Mouse (Mus musculus) hindbrain, embryonic 14.5 days (tissue): Measurements from ENCODE around the gene Kctd21. TPM values are rescaled to one million over a fixed set of nuclear protein-coding genes. Genes with fewer than 3 reads are reported as not detected.

ENCODE experiments used
- ATAC-seq: fragments of 200-750 bp; cut with Nextera tagmentation; 2 replicates; pipeline ENCODE4 v1.8.0; 2017; ENCODE audit warnings: moderate number of reproducible peaks, mild to moderate bottlenecking, moderate TSS enrichment, moderate library complexity; ENCODE audit not compliant: low FRiP score
- DNase-seq: peaks from one replicate; pipeline ENCODE4 v3.0.0-alpha.2; 2015; ENCODE audit warnings: low spot score
- H3K27ac ChIP-seq: fragments of 300-500 bp; sonication (generic); 2 replicates; pipeline ENCODE4 v1.5.1; 2014; ENCODE audit warnings: mild to moderate bottlenecking, moderate library complexity
- H3K27me3 ChIP-seq: fragments of 300-500 bp; sonication (generic); 2 replicates; pipeline ENCODE4 v1.6.1; 2014; ENCODE audit warnings: mild to moderate bottlenecking, low read length, mixed read lengths; ENCODE audit not compliant: control insufficient read depth, insufficient read depth
- H3K36me3 ChIP-seq: fragments of 300-500 bp; sonication (generic); replicated peaks from 2 replicates; pipeline ENCODE4 v1.6.1; 2014; ENCODE audit not compliant: control insufficient read depth, insufficient read depth
- H3K4me1 ChIP-seq: fragments of 300-500 bp; sonication (generic); replicated peaks from 2 replicates; pipeline ENCODE4 v1.6.1; 2014; ENCODE audit warnings: antibody characterized with exemption, low read length, mixed read lengths; ENCODE audit not compliant: control insufficient read depth, insufficient read depth
- H3K4me2 ChIP-seq: fragments of 300-500 bp; sonication (generic); replicated peaks from 2 replicates; pipeline ENCODE4 v1.6.1; 2014; ENCODE audit warnings: mild to moderate bottlenecking, moderate library complexity
- H3K4me3 ChIP-seq: fragments of 300-500 bp; sonication (generic); replicated peaks from 2 replicates; pipeline ENCODE4 v1.5.1; 2014; ENCODE audit warnings: mild to moderate bottlenecking, low read length
- H3K9ac ChIP-seq: fragments of 300-500 bp; sonication (generic); 2 replicates; pipeline ENCODE4 v1.6.1; 2014
- H3K9me3 ChIP-seq: fragments of 300-500 bp; sonication (generic); 2 replicates; pipeline ENCODE4 v1.6.1; 2016; ENCODE audit warnings: low read length; ENCODE audit not compliant: control insufficient read depth
- WGBS: fragments of 180-500 bp; shearing (Covaris S2); extraction: QIAGEN DNeasy Blood & Tissue Kit; methylation state at CpG from one replicate; pipeline ENCODE4 v1.1.7; 2014; 5-methylcytosine and 5-hydroxymethylcytosine counted together
- polyA plus RNA-seq: library from polyadenylated mRNA; unstranded; fragments of >200 nt; fragmentation: Nextera tagmentation; extraction: Ambion mirVana; gene quantifications from 2 replicates; pipeline ENCODE4 v1.2.1, GENCODE M21; 2014

The Kctd21 gene
- polyA plus RNA-seq, 1 experiment from 2014 or later: 7.1 TPM

DNA sequence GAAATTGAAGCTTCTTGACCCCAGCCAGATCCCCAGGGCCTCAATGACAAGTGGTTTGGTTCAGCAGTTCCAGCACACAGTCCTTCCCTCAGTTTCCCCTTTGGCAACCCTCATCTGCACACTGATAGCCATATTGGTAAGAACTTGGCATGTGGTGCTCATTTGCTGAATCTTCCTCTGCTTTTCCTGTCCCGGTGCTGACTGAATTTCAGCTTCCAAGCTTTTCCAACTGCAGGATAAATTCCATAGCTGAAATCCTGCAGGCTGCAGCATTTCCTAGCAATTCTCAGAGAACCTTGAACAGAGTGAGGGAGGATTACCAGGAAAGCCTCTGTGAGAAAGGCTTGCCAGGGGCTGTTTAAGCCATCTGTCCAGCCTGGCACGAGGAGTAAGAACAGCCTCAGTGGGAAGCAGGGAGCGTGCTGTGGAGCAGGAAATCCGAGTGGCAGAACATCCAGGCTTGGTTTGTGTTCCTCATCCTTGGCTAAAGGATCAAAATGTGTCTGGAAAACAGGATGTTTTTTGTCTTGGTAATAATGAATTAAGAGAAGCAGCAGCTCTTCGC is 54.8 kb downstream of the Kctd21 start:
- Histone ChIP-seq H3K27ac (0 out of 2 replicates have a peak overlapping the region, but pooled peaks have one; percentile 43), H3K27me3 (no peaks in the 10 kb centered on the region), H3K9ac (no peak overlapping the region), H3K4me3 (no peak overlapping the region), H3K9me3 (no peaks in the 10 kb centered on the region), H3K4me1 (no peaks in the 10 kb centered on the region), H3K4me2 (no peak overlapping the region), H3K36me3 (peaks cover 81% of the 10 kb centered on the region)
- no peak for ATAC-seq
- DNase-seq: peak; percentile 45
- WGBS: 89% methylated on average over 5 of the region's 5 CpGs

DNA sequence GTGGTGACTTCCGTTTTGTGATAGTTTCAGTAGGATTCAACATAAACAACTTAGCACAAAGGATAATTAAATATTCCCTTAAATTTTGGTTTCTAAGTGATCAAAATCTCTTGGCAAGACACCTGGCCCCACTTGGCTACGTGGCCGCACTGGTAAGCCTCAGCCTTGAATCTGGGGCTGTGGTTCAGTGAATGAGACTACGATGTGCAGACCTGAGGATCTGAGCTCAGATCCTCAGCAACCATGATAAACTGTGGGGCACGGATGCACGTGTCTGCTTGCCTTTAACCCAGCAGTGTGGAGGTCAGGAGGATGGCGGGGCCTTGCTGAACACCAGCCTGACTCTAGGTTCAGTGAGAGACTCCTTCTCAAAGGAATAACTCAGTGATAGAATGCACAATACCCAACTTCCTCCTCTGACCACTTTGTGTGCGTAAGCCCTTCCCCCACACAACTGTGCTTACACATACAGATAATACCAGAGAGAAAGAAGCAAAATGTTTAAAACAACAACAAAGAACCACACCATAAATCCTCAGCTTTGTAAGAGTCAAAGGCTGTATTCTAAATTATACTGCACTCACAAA is 55.5 kb downstream of the Kctd21 start:
- Histone ChIP-seq H3K27me3 (no peaks in the 10 kb centered on the region), H3K4me1 (no peaks in the 10 kb centered on the region), H3K4me3 (no peak overlapping the region), H3K36me3 (peaks cover 82% of the 10 kb centered on the region), H3K9me3 (no peaks in the 10 kb centered on the region), H3K27ac (0 out of 2 replicates have a peak overlapping the region, but pooled peaks have one; percentile 43), H3K4me2 (no peak overlapping the region), H3K9ac (no peak overlapping the region)
- WGBS: 91% methylated on average over 8 of the region's 8 CpGs
- DNase-seq: no peak
- ATAC-seq: no peak

DNA sequence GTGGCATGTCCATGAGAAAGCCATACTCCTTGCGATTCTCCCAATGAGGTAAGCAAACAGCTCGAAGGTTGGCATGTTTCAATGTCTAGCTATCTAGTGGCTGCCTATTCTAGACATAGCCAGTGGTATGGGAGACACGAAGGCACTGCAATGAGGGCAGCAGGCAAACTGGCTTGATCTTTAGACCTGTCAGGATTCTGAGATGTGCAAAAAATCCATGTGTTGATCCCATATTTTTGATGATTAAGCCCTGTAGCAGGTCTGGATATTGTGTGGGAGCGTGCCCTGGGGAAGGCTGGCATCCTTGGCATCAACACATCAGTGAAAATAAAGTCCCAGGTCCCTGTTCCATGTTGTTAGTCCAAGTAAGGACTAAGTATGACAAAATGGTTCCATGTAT is 56.4 kb downstream of the Kctd21 start:
- WGBS: 96% methylated on average over 4 of the region's 4 CpGs
- DNase-seq (no peak), ATAC-seq (no peak)
- no peaks in the 10 kb centered on the region for H3K4me1 ChIP-seq
- no peaks in the 10 kb centered on the region for H3K27me3 ChIP-seq
- H3K9ac ChIP-seq: no peak overlapping the region
- no peaks in the 10 kb centered on the region for H3K9me3 ChIP-seq
- H3K36me3 ChIP-seq: peaks cover 79% of the 10 kb centered on the region
- no peak overlapping the region for H3K27ac ChIP-seq
- no peak overlapping the region for H3K4me3 ChIP-seq
- no peak overlapping the region for H3K4me2 ChIP-seq

DNA sequence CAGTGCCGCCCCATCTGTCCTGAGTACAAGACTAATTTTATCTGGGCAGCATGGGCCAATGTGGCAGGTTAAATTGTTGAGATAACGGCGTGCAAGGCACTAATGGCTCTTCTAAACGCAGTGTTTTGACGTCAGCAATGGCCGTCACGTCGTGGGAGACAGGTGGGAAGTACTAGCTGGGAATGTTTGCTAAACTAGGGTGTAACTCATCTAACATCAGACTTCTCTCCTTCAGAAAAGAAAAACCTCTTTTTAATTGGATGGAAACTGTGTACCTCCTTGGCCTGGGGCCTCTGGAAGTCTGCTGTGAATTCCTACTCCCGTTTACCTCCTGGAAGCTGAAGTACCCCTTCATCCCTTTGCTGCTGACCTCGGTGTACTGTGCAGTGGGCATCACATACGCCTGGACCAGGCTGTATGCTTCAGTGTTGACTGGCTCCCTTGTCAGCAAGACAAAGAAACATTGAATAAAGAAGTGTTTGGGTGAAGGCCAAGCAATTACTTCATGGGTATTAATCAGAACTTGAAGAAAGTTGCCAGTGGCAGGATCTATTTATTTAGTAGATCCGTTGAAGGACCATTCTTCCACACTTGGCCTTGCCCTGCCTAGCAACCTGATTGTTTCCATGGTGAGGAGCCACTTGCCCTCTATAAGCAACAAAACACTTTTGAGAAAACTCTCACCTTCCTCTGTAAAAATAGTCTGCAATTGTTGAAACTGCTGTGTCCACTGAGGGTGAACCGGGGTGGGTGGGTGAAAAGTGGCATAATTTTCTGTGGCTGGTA is 59.4 kb downstream of the Kctd21 start:
- no peak overlapping the region for H3K4me2 ChIP-seq
- H3K27ac ChIP-seq: peak overlapping the region; percentile 38
- peaks cover 56% of the 10 kb centered on the region for H3K36me3 ChIP-seq
- no peak overlapping the region for H3K9ac ChIP-seq
- H3K27me3 ChIP-seq: no peaks in the 10 kb centered on the region
- DNase-seq (peak; percentile 60), ATAC-seq (peak; percentile 87)
- no peak overlapping the region for H3K4me3 ChIP-seq
- H3K4me1 ChIP-seq: no peaks in the 10 kb centered on the region
- no peaks in the 10 kb centered on the region for H3K9me3 ChIP-seq
- 55% methylated on average over 13 of the region's 13 CpGs for WGBS

DNA sequence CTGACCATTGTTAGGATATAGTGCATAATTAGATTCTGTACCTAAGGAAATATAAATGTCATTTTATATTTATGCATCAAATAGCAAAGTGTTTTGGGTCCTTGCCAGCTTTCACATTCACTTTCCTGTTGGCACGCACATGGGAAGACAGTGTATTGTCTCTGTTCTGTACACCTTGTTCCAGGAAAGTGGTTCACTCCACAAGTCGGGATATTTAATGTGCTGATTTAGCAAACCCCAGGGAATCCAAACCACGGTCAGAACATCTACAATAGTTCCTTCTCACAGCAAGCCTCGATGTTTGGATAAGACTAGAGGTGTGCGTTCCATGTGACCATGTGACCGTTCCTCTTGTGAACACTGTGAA is 59.9 kb downstream of the Kctd21 start:
- no peaks in the 10 kb centered on the region for H3K9me3 ChIP-seq
- 0 out of 2 replicates have a peak overlapping the region, but pooled peaks have one; percentile 9 for H3K27ac ChIP-seq
- 74% methylated on average over 6 of the region's 6 CpGs for WGBS
- H3K4me3 ChIP-seq: no peak overlapping the region
- H3K4me1 ChIP-seq: no peaks in the 10 kb centered on the region
- H3K9ac ChIP-seq: no peak overlapping the region
- H3K36me3 ChIP-seq: peaks cover 50% of the 10 kb centered on the region
- H3K4me2 ChIP-seq: no peak overlapping the region
- peak; percentile 23; the same call in 1 of the 2 replicates for ATAC-seq
- DNase-seq: no peak
- no peaks in the 10 kb centered on the region for H3K27me3 ChIP-seq

DNA sequence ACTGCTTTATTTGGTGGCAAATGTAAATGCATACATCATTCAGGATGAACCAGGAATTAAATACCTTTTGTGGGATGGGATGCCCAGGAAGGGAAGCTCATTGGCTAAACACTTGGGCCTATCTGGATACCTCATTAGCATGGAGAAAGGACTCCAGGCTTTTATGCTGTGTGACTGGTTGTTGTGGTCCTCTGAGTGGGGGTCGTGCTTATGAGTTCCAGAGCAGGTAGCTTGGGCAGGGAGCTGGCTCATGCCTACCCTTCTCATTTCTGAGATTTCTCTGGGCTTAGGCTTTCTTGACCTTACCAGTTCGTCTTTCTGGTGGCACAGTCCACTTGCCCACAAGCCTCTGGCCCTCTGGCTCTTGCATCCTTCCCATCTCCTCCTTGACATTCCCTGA is 62.2 kb downstream of the Kctd21 start:
- peaks cover 31% of the 10 kb centered on the region for H3K36me3 ChIP-seq
- WGBS: 84% methylated on average over 2 of the region's 2 CpGs
- no peak overlapping the region for H3K4me2 ChIP-seq

DNA sequence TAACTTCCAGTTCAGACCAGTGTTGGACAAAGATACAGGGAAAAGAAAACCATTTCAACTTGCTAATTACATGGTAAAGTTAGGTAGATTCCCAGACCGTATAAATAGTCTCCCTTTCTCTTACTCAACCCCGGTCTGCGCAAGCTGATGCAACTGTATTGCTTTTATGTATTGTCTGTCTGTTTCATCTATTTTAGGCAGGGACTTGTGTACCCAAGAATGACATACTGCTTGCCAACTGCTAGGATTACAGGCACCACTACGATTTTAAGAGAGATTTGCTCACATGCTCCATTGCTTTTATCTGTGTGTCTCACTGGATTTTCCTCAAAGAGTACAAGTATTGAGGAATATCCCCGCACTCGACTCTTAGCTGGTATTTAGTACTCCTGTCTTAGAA is 66.8 kb downstream of the Kctd21 start:
- H3K27ac ChIP-seq: no peak overlapping the region
- no peak overlapping the region for H3K4me2 ChIP-seq
- no peak overlapping the region for H3K9ac ChIP-seq
- H3K9me3 ChIP-seq: no peaks in the 10 kb centered on the region
- WGBS: 94% methylated on average over 6 of the region's 6 CpGs
- ATAC-seq: no peak
- no peak for DNase-seq
- no peaks in the 10 kb centered on the region for H3K36me3 ChIP-seq
- H3K4me3 ChIP-seq: no peak overlapping the region
- peaks cover 11% of the 10 kb centered on the region for H3K4me1 ChIP-seq
- no peaks in the 10 kb centered on the region for H3K27me3 ChIP-seq

More for the DNA sequence above, 62.2 kb downstream of the Kctd21 start:
- Histone ChIP-seq H3K27me3 (no peaks in the 10 kb centered on the region), H3K27ac (no peak overlapping the region), H3K9me3 (no peaks in the 10 kb centered on the region), H3K4me3 (no peak overlapping the region), H3K4me1 (no peaks in the 10 kb centered on the region), H3K9ac (no peak overlapping the region)
- ATAC-seq (no peak), DNase-seq (no peak)

Other genes starting within 250 kb of the Kctd21 start
- gene Usp35, start 307 bp upstream of the Kctd21 start, polyA plus RNA-seq: 3.8 and 4.1 TPM in 2 replicates
- 10.4 and 11.1 TPM in 2 replicates for gene Alg8, start 39.3 kb downstream of the Kctd21 start, polyA plus RNA-seq
- gene Ndufc2, start 67.7 kb downstream of the Kctd21 start, polyA plus RNA-seq: 499 and 550 TPM in 2 replicates
- gene Thrsp, start 85.4 kb downstream of the Kctd21 start, polyA plus RNA-seq: 1.8 and 2.2 TPM in 2 replicates
- 0.90 and 1.5 TPM in 2 replicates for gene Kctd14, start 119.0 kb downstream of the Kctd21 start, polyA plus RNA-seq
- 42.8 and 50.3 TPM in 2 replicates for gene Ints4, start 148.6 kb downstream of the Kctd21 start, polyA plus RNA-seq
- 43.8 and 51.5 TPM in 2 replicates for gene Aamdc, start 247.2 kb downstream of the Kctd21 start, polyA plus RNA-seq
- 23.5 and 29.4 TPM in 2 replicates for gene Rsf1, start 247.6 kb downstream of the Kctd21 start, polyA plus RNA-seq